Mouse (Mus musculus) CH12.LX (cell line): Measurements from ENCODE around the gene Ccdc183. TPM values are rescaled to one million over a fixed set of nuclear protein-coding genes. Genes with fewer than 3 reads are reported as not detected.

ENCODE experiments used
- DNase-seq: peaks from one replicate; pipeline ENCODE4 v3.0.0-alpha.2; 2013; ENCODE audit errors: extremely low read depth
- H3K27ac ChIP-seq: 2 replicates; pipeline ENCODE4 v1.5.1; 2012; ENCODE audit warnings: low read depth, mild to moderate bottlenecking, control low read depth, moderate library complexity; ENCODE audit not compliant: insufficient read depth
- H3K27me3 ChIP-seq: replicated peaks from 2 replicates; pipeline ENCODE3; 2012; ENCODE audit warnings: inconsistent platforms
- H3K36me3 ChIP-seq, 2 experiments: replicated peaks in 1 of 2; 2 replicates each; pipeline versions ENCODE3 to v1.6.1; 2012; ENCODE audit warnings: inconsistent platforms in 1 of 2, low read length in 1 of 2, mild to moderate bottlenecking in 1 of 2, mixed read lengths in 1 of 2, moderate library complexity in 1 of 2; ENCODE audit not compliant: control insufficient read depth in 1 of 2, insufficient read depth in 1 of 2
- H3K4me1 ChIP-seq, 2 experiments: 2 replicates each; pipeline ENCODE4 v1.6.1; 2012; ENCODE audit warnings: inconsistent platforms in 1 of 2, moderate library complexity in 1 of 2; ENCODE audit not compliant: insufficient read depth in 2 of 2, control insufficient read depth in 1 of 2
- H3K4me2 ChIP-seq: 2 replicates; pipeline ENCODE4 v1.6.1; 2012; ENCODE audit warnings: low read depth, mild to moderate bottlenecking, control low read depth; ENCODE audit not compliant: poor library complexity, insufficient read depth, severe bottlenecking
- H3K4me3 ChIP-seq, 3 experiments: fragments of 150-350 bp in 1 of 3; sonication (generic) in 1 of 3; replicated peaks in 1 of 3; 2 replicates each; pipeline versions ENCODE3 to v1.5.1; 2011 to 2012; ENCODE audit warnings: low read depth in 2 of 3, low read length in 2 of 3, mild to moderate bottlenecking in 2 of 3, moderate library complexity in 2 of 3, control low read depth in 1 of 3, improper control_type of control experiment in 1 of 3, inconsistent platforms in 1 of 3, mixed read lengths in 1 of 3; ENCODE audit not compliant: poor library complexity in 1 of 3
- H3K79me2 ChIP-seq: replicated peaks from 2 replicates; pipeline ENCODE4 v1.6.1; 2012; ENCODE audit warnings: mild to moderate bottlenecking, moderate library complexity; ENCODE audit not compliant: control insufficient read depth, poor library complexity, insufficient read depth, severe bottlenecking; ENCODE audit errors: extremely low read depth
- H3K9ac ChIP-seq: 2 replicates; pipeline ENCODE4 v1.6.1; 2012; ENCODE audit warnings: low read depth, mild to moderate bottlenecking, control low read depth, moderate library complexity; ENCODE audit not compliant: insufficient read depth
- H3K9me3 ChIP-seq: replicated peaks from 2 replicates; pipeline ENCODE3; 2012; ENCODE audit warnings: low read length, inconsistent platforms, mixed read lengths
- BHLHE40 ChIP-seq: IDR thresholded peaks from 2 replicates; pipeline ENCODE4 v1.6.1; 2011; ENCODE audit warnings: mild to moderate bottlenecking, low read depth, low read length, improper control_type of control experiment
- CHD1 ChIP-seq: IDR thresholded peaks from 2 replicates; pipeline ENCODE4 v1.6.1; 2012; ENCODE audit warnings: low read depth, low read length, improper control_type of control experiment, inconsistent platforms
- CTCF ChIP-seq, 2 experiments: IDR thresholded peaks in 1 of 2; conservative IDR thresholded peaks in 1 of 2; 2 replicates each; pipeline ENCODE4 v1.5.1; 2011 to 2012; ENCODE audit warnings: low read depth in 2 of 2, low read length in 2 of 2, improper control_type of control experiment in 1 of 2, inconsistent platforms in 1 of 2, mild to moderate bottlenecking in 1 of 2, moderate library complexity in 1 of 2
- E2F4 ChIP-seq: IDR thresholded peaks from 2 replicates; pipeline ENCODE4 v1.6.1; 2011; ENCODE audit warnings: low read depth, low read length, improper control_type of control experiment; ENCODE audit not compliant: insufficient replicate concordance
- ELF1 ChIP-seq: IDR thresholded peaks from 2 replicates; pipeline ENCODE4 v1.6.1; 2014; ENCODE audit warnings: low read depth, mild to moderate bottlenecking, inconsistent platforms, low read length, improper control_type of control experiment
- IRF4 ChIP-seq: IDR thresholded peaks from 2 replicates; pipeline ENCODE4 v1.6.1; 2014; ENCODE audit warnings: low read depth, mild to moderate bottlenecking, inconsistent platforms, low read length, improper control_type of control experiment
- JUN ChIP-seq: IDR thresholded peaks from 2 replicates; pipeline ENCODE4 v1.6.1; 2011; ENCODE audit warnings: low read depth, mild to moderate bottlenecking, low read length, improper control_type of control experiment, moderate library complexity; ENCODE audit not compliant: insufficient read depth
- MAX ChIP-seq: IDR thresholded peaks from 2 replicates; pipeline ENCODE4 v1.6.1; 2011; ENCODE audit warnings: low read length, improper control_type of control experiment
- MAZ ChIP-seq: IDR thresholded peaks from 2 replicates; pipeline ENCODE4 v1.6.1; 2012; ENCODE audit warnings: low read depth, mild to moderate bottlenecking, inconsistent platforms, low read length, improper control_type of control experiment, moderate library complexity
- MYC ChIP-seq: IDR thresholded peaks from 2 replicates; pipeline ENCODE4 v1.6.1; 2011; ENCODE audit warnings: low read depth, mild to moderate bottlenecking, improper control_type of control experiment, low read length
- NELFE ChIP-seq: IDR thresholded peaks from 2 replicates; pipeline ENCODE4 v1.6.1; 2011; ENCODE audit warnings: low read depth, low read length, improper control_type of control experiment
- NRF1 ChIP-seq: IDR thresholded peaks from 2 replicates; pipeline ENCODE4 v1.6.1; 2014; ENCODE audit warnings: low read depth, mild to moderate bottlenecking, inconsistent platforms, low read length, improper control_type of control experiment, moderate library complexity
- PAX5 ChIP-seq: IDR thresholded peaks from 2 replicates; pipeline ENCODE4 v1.6.1; 2012; ENCODE audit warnings: low read length, inconsistent platforms, mixed read lengths
- POLR2A ChIP-seq: IDR thresholded peaks from 2 replicates; pipeline ENCODE4 v1.6.1; 2011; ENCODE audit warnings: low read depth, mild to moderate bottlenecking, improper control_type of control experiment, low read length
- RAD21 ChIP-seq: IDR thresholded peaks from 2 replicates; pipeline ENCODE4 v1.6.1; 2011; ENCODE audit warnings: low read depth, mild to moderate bottlenecking, low read length, improper control_type of control experiment, moderate library complexity
- RCOR1 ChIP-seq: conservative IDR thresholded peaks from 2 replicates; pipeline ENCODE4 v1.6.1; 2012; ENCODE audit warnings: low read depth, mild to moderate bottlenecking, inconsistent platforms, low read length, improper control_type of control experiment
- SIN3A ChIP-seq: IDR thresholded peaks from 2 replicates; pipeline ENCODE4 v1.6.1; 2012; ENCODE audit warnings: low read length, improper control_type of control experiment, inconsistent platforms
- SMC3 ChIP-seq: IDR thresholded peaks from 2 replicates; pipeline ENCODE4 v1.6.1; 2011; ENCODE audit warnings: low read depth, low read length, improper control_type of control experiment
- USF2 ChIP-seq: conservative IDR thresholded peaks from 2 replicates; pipeline ENCODE4 v1.6.1; 2011; ENCODE audit warnings: low read depth, low read length, improper control_type of control experiment
- ZC3H11A ChIP-seq: IDR thresholded peaks from 2 replicates; pipeline ENCODE4 v1.6.1; 2012; ENCODE audit warnings: low read depth, mild to moderate bottlenecking, inconsistent platforms, low read length, improper control_type of control experiment
- ZKSCAN1 ChIP-seq: IDR thresholded peaks from 2 replicates; pipeline ENCODE4 v1.6.1; 2012; ENCODE audit warnings: low read depth, inconsistent platforms, low read length, improper control_type of control experiment, borderline replicate concordance
- ZNF384 ChIP-seq: IDR thresholded peaks from 2 replicates; pipeline ENCODE4 v1.6.1; 2012; ENCODE audit warnings: low read depth, low read length, improper control_type of control experiment, inconsistent platforms
- dilution Hi-C: fragments of 300-500 bp; cut with MboI; formaldehyde crosslinking; loops from 2 replicates; pipeline ENCODE4 v1.14.3; 2020; ENCODE audit warnings: low sequenced_read_pairs; ENCODE audit not compliant: extremely low pct_unique_long_range_greater_than_20kb, extremely low pct_ligation_motif_present
- in situ Hi-C: fragments of 300-500 bp; cut with MboI; formaldehyde crosslinking; loops from 3 replicates; pipeline ENCODE4 v1.14.3; 2019; ENCODE audit warnings: low sequenced_read_pairs, low pct_ligation_motif_present, low pct_unique_long_range_greater_than_20kb, mixed read lengths
- polyA plus RNA-seq: library from polyadenylated mRNA; unstranded; fragments of >175 nt; gene quantifications from 2 replicates; pipeline ENCODE4 v1.2.1, GENCODE M21; 2012; ENCODE audit warnings: low read depth; ENCODE audit not compliant: insufficient read length
- total RNA-seq, 2 experiments: library from RNA; depleted of rRNA; stranded (reverse); fragments of 300-350 nt in 1 of 2; fragments of >200 nt in 1 of 2; gene quantifications; 2 replicates each; pipeline ENCODE4 v1.2.3; 2012 to 2014

Ccdc183 gene
- total and polyA plus RNA-seq, 3 experiments: 0.13 TPM; not detected in 2

GRCm38 (mm10) chr2:25566558-25566957 is 50.9 kb downstream of the Ccdc183 start (continued):
- no peak for TF ChIP-seq SMC3
- no peak for TF ChIP-seq SIN3A

GRCm38 (mm10) chr2:25565741-25566140 is 51.7 kb downstream of the Ccdc183 start:
- H3K4me3 ChIP-seq: no peak overlapping the region
- no peak for TF ChIP-seq NRF1
- TF ChIP-seq RAD21: no peak
- no peak for TF ChIP-seq NELFE
- TF ChIP-seq BHLHE40: no peak
- TF ChIP-seq ZKSCAN1: no peak
- TF ChIP-seq MYC: no peak
- no peak for TF ChIP-seq RCOR1
- no peak for TF ChIP-seq IRF4
- TF ChIP-seq ELF1: no peak
- no peak for TF ChIP-seq ZNF384
- no peak for TF ChIP-seq MAX
- no peak for TF ChIP-seq USF2
- no peak overlapping the region for H3K27ac ChIP-seq
- DNase-seq: no peak
- H3K79me2 ChIP-seq: no peaks in the 10 kb centered on the region
- dilution Hi-C loops (no loop called here), in situ Hi-C loops (no loop called here)
- no peaks in the 10 kb centered on the region for H3K9me3 ChIP-seq
- H3K4me1 ChIP-seq: no peaks in the 10 kb centered on the region; a peak in 1 of 4 replicates
- H3K4me2 ChIP-seq: no peak overlapping the region
- H3K27me3 ChIP-seq: no peaks in the 10 kb centered on the region
- H3K9ac ChIP-seq: no peak overlapping the region
- H3K36me3 ChIP-seq: peaks cover 79 to 100% of the 10 kb centered on the region in 2 experiments

- H3K4me2 ChIP-seq: no peak overlapping the region
- H3K79me2 ChIP-seq: peaks cover 25% of the 10 kb centered on the region
- H3K4me3 ChIP-seq: no peak overlapping the region
- no peak for TF ChIP-seq POLR2A
- no peak for TF ChIP-seq CTCF (conservative IDR thresholded peaks at IDR 0.05 in 1 of 2, IDR thresholded peaks at IDR 0.05 in 1 of 2; ENCODE audit: low read depth in 2 of 2, low read length in 2 of 2)
- TF ChIP-seq JUN: no peak
- TF ChIP-seq CHD1: no peak
- no peak for TF ChIP-seq RCOR1
- no peak for TF ChIP-seq PAX5
- TF ChIP-seq NRF1: no peak
- no peak for TF ChIP-seq E2F4
- no peak for TF ChIP-seq MYC
- TF ChIP-seq ELF1: no peak
- TF ChIP-seq ZC3H11A: no peak
- TF ChIP-seq MAZ: no peak
- peaks cover 8 to 15% of the 10 kb centered on the region in 2 experiments for H3K4me1 ChIP-seq
- DNase-seq: no peak
- no peaks in the 10 kb centered on the region for H3K9me3 ChIP-seq
- H3K27ac ChIP-seq: no peak overlapping the region
- dilution Hi-C loops (no loop called here), in situ Hi-C loops (no loop called here)
- H3K9ac ChIP-seq: no peak overlapping the region
- H3K27me3 ChIP-seq: no peaks in the 10 kb centered on the region
- peaks cover 67 to 78% of the 10 kb centered on the region in 2 experiments for H3K36me3 ChIP-seq
Measured at GRCm38 (mm10) chr2:25561946-25562345, 55.5 kb downstream of the Ccdc183 start.
